Mouse (Mus musculus) heart, postnatal 0 days (tissue): ENCODE results near the gene Ctss.

ENCODE experiments used
- CTCF ChIP-seq: IDR thresholded peaks from 2 replicates; pipeline ENCODE4 v1.5.1; 2016; ENCODE audit warnings: antibody characterized with exemption, control low read depth, low read depth
- EP300 ChIP-seq: IDR thresholded peaks from 2 replicates; pipeline ENCODE4 v1.6.1; 2016; ENCODE audit warnings: antibody characterized with exemption, low read depth

- no peak for TF ChIP-seq CTCF
- no peak for TF ChIP-seq EP300
These were observed 12.3 kb downstream of the Ctss start for GRCm38 (mm10) chr3:95538936-95539335.
